Mouse (Mus musculus) lung, adult 18-20 months (tissue): ENCODE results near the gene Zfp704.
A peak's percentile ranks its signal among the peaks of the same experiment; 100 is the strongest.

ENCODE experiments used
- DNase-seq, 2 experiments: peaks; one replicate each; pipeline ENCODE4 v3.0.0; 2022; ENCODE audit warnings: mixed read lengths in 2 of 2

The Zfp704 gene

GRCm38 (mm10) chr3:9454556-9455330, 155.1 kb downstream of the Zfp704 start:
- no peak for DNase-seq

GRCm38 (mm10) chr3:9450521-9450920, 159.4 kb downstream of the Zfp704 start:
- no peak for DNase-seq

GRCm38 (mm10) chr3:9449261-9450007, 160.5 kb downstream of the Zfp704 start:
- no peak for DNase-seq

GRCm38 (mm10) chr3:9448541-9448940, 161.3 kb downstream of the Zfp704 start:
- no peak for DNase-seq

GRCm38 (mm10) chr3:9444558-9444957, 165.3 kb downstream of the Zfp704 start:
- DNase-seq, result no peak

GRCm38 (mm10) chr3:9443981-9444380, 165.9 kb downstream of the Zfp704 start:
- no peak for DNase-seq

- no peak for DNase-seq
Observed at GRCm38 (mm10) chr3:9443476-9443875, 166.4 kb downstream of the Zfp704 start.

- DNase-seq, result no peak
Observed at GRCm38 (mm10) chr3:9441566-9442540, 168.0 kb downstream of the Zfp704 start.

GRCm38 (mm10) chr3:9440466-9440865, 169.4 kb downstream of the Zfp704 start:
- DNase-seq, result no peak

GRCm38 (mm10) chr3:9439619-9440286, 170.1 kb downstream of the Zfp704 start:
- DNase-seq, result no peak

- DNase-seq, result peak; percentile 49 to 54
Observed at GRCm38 (mm10) chr3:9436256-9436655, 173.6 kb downstream of the Zfp704 start.

GRCm38 (mm10) chr3:9434394-9435175, 175.3 kb downstream of the Zfp704 start:
- no peak for DNase-seq

GRCm38 (mm10) chr3:9432796-9433526, 176.9 kb downstream of the Zfp704 start:
- no peak for DNase-seq

- no peak for DNase-seq
Observed at GRCm38 (mm10) chr3:9432226-9432625, 177.7 kb downstream of the Zfp704 start.

GRCm38 (mm10) chr3:9429946-9430345, 179.9 kb downstream of the Zfp704 start:
- no peak for DNase-seq

- no peak for DNase-seq
Observed at GRCm38 (mm10) chr3:9427826-9428225, 182.1 kb downstream of the Zfp704 start.

- DNase-seq, result no peak
Observed at GRCm38 (mm10) chr3:9425661-9426060, 184.2 kb downstream of the Zfp704 start.

- DNase-seq, result no peak
Observed at GRCm38 (mm10) chr3:9424637-9425036, 185.2 kb downstream of the Zfp704 start.

- no peak for DNase-seq
Observed at GRCm38 (mm10) chr3:9423669-9424068, 186.2 kb downstream of the Zfp704 start.

GRCm38 (mm10) chr3:9408896-9409295, 201.0 kb downstream of the Zfp704 start:
- no peak for DNase-seq

GRCm38 (mm10) chr3:9407801-9408200, 202.1 kb downstream of the Zfp704 start:
- no peak for DNase-seq
